Mouse (Mus musculus) hindbrain, embryonic 14.5 days (tissue): ENCODE measurements at regions not wholly inside any gene's neighbourhood (a gene's known extent, or its start where the extent isn't known, plus 50 kb on each side); places are given as distances from the start of the nearest gene placed in this dataset.
"Not testable (repeated sequence)": the region's sequence is repeated elsewhere in the genome, so short reads cannot be mapped to it uniquely, and the experiment has no call there.

ENCODE experiments used
- ATAC-seq: fragments of 200-750 bp; cut with Nextera tagmentation; 2 replicates; pipeline ENCODE4 v1.8.0; 2017; ENCODE audit warnings: moderate number of reproducible peaks, mild to moderate bottlenecking, moderate TSS enrichment, moderate library complexity; ENCODE audit not compliant: low FRiP score
- DNase-seq: peaks from one replicate; pipeline ENCODE4 v3.0.0-alpha.2; 2015; ENCODE audit warnings: low spot score
- H3K27ac ChIP-seq: fragments of 300-500 bp; sonication (generic); 2 replicates; pipeline ENCODE4 v1.5.1; 2014; ENCODE audit warnings: mild to moderate bottlenecking, moderate library complexity
- H3K27me3 ChIP-seq: fragments of 300-500 bp; sonication (generic); 2 replicates; pipeline ENCODE4 v1.6.1; 2014; ENCODE audit warnings: mild to moderate bottlenecking, low read length, mixed read lengths; ENCODE audit not compliant: control insufficient read depth, insufficient read depth
- H3K36me3 ChIP-seq: fragments of 300-500 bp; sonication (generic); replicated peaks from 2 replicates; pipeline ENCODE4 v1.6.1; 2014; ENCODE audit not compliant: control insufficient read depth, insufficient read depth
- H3K4me1 ChIP-seq: fragments of 300-500 bp; sonication (generic); replicated peaks from 2 replicates; pipeline ENCODE4 v1.6.1; 2014; ENCODE audit warnings: antibody characterized with exemption, low read length, mixed read lengths; ENCODE audit not compliant: control insufficient read depth, insufficient read depth
- H3K4me2 ChIP-seq: fragments of 300-500 bp; sonication (generic); replicated peaks from 2 replicates; pipeline ENCODE4 v1.6.1; 2014; ENCODE audit warnings: mild to moderate bottlenecking, moderate library complexity
- H3K4me3 ChIP-seq: fragments of 300-500 bp; sonication (generic); replicated peaks from 2 replicates; pipeline ENCODE4 v1.5.1; 2014; ENCODE audit warnings: mild to moderate bottlenecking, low read length
- H3K9ac ChIP-seq: fragments of 300-500 bp; sonication (generic); 2 replicates; pipeline ENCODE4 v1.6.1; 2014
- H3K9me3 ChIP-seq: fragments of 300-500 bp; sonication (generic); 2 replicates; pipeline ENCODE4 v1.6.1; 2016; ENCODE audit warnings: low read length; ENCODE audit not compliant: control insufficient read depth
- WGBS: fragments of 180-500 bp; shearing (Covaris S2); extraction: QIAGEN DNeasy Blood & Tissue Kit; methylation state at CpG from one replicate; pipeline ENCODE4 v1.1.7; 2014; 5-methylcytosine and 5-hydroxymethylcytosine counted together

GRCm38 (mm10) chrX:103129347-103129746, 57.1 kb downstream of the Nap1l2 start:
- not testable (repeated sequence) for H3K4me3 ChIP-seq, H3K4me1 ChIP-seq, DNase-seq, H3K36me3 ChIP-seq, H3K9ac ChIP-seq, H3K4me2 ChIP-seq, ATAC-seq, H3K9me3 ChIP-seq, H3K27ac ChIP-seq, H3K27me3 ChIP-seq
- WGBS, result 74% methylated on average over 21 of the region's 21 CpGs

- H3K4me2 ChIP-seq, result no peak overlapping the region
- no peak overlapping the region for H3K4me3 ChIP-seq
- 7% methylated on average over 1 of the region's 1 CpGs for WGBS
- 0 out of 2 replicates have a peak, but pooled peaks cover 4% of the 10 kb centered on the region for H3K27me3 ChIP-seq
- DNase-seq (peak; percentile 51), ATAC-seq (peak; percentile 70; the same call in 1 of the 2 replicates)
- no peaks in the 10 kb centered on the region for H3K36me3 ChIP-seq
- no peak overlapping the region for H3K27ac ChIP-seq
- H3K9ac ChIP-seq, result no peak overlapping the region
- H3K9me3 ChIP-seq, result no peaks in the 10 kb centered on the region
- no peaks in the 10 kb centered on the region for H3K4me1 ChIP-seq
Observed at GRCm38 (mm10) chrX:103109181-103109580, 77.3 kb downstream of the Nap1l2 start.

GRCm38 (mm10) chrX:103067730-103068621, 118.5 kb downstream of the Nap1l2 start:
- DNase-seq, H3K27me3 ChIP-seq, H3K9ac ChIP-seq, H3K36me3 ChIP-seq, H3K4me2 ChIP-seq, H3K4me3 ChIP-seq, H3K27ac ChIP-seq, H3K9me3 ChIP-seq, H3K4me1 ChIP-seq: not testable (repeated sequence)
- WGBS, result no CpG with 5 or more reads among the region's 50 CpGs
- peak; percentile 86 for ATAC-seq

GRCm38 (mm10) chrX:103067107-103067506, 119.3 kb downstream of the Nap1l2 start:
- no CpG with 5 or more reads among the region's 45 CpGs for WGBS
- H3K9me3 ChIP-seq, H3K9ac ChIP-seq, H3K27me3 ChIP-seq, H3K36me3 ChIP-seq, H3K27ac ChIP-seq, H3K4me2 ChIP-seq, H3K4me3 ChIP-seq, DNase-seq, H3K4me1 ChIP-seq: not testable (repeated sequence)
- peak; percentile 18; the same call in 1 of the 2 replicates for ATAC-seq

GRCm38 (mm10) chrX:103026256-103027028, 98.3 kb downstream of the 1700018G05Rik start:
- no peaks in the 10 kb centered on the region for H3K36me3 ChIP-seq

GRCm38 (mm10) chrX:103025495-103025894, 97.3 kb downstream of the 1700018G05Rik start:
- not testable (repeated sequence) for H3K27me3 ChIP-seq, H3K4me1 ChIP-seq, H3K36me3 ChIP-seq, H3K9me3 ChIP-seq, ATAC-seq, H3K4me3 ChIP-seq, H3K9ac ChIP-seq, H3K27ac ChIP-seq
- 31% methylated on average over 3 of the region's 3 CpGs for WGBS
- peak overlapping the region; percentile 46 for H3K4me2 ChIP-seq
- DNase-seq, result peak; percentile 26

More at GRCm38 (mm10) chrX:103026256-103027028, 98.3 kb downstream of the 1700018G05Rik start:
- Histone ChIP-seq H3K9me3 (no peaks in the 10 kb centered on the region), H3K27me3 (0 out of 2 replicates have a peak, but pooled peaks cover 5% of the 10 kb centered on the region), H3K4me1 (no peaks in the 10 kb centered on the region), H3K27ac (no peak overlapping the region), H3K4me3 (peak overlapping the region; percentile 23), H3K9ac (no peak overlapping the region), H3K4me2 (peak overlapping the region; percentile 46)
- DNase-seq (peak; percentile 66), ATAC-seq (peak; percentile 74; the same call in 1 of the 2 replicates)
- 16% methylated on average over 22 of the region's 22 CpGs for WGBS

- not testable (repeated sequence) for H3K9ac ChIP-seq, H3K27ac ChIP-seq, H3K4me3 ChIP-seq, DNase-seq, H3K27me3 ChIP-seq, H3K4me2 ChIP-seq, H3K36me3 ChIP-seq, H3K9me3 ChIP-seq, H3K4me1 ChIP-seq
- no CpG with 5 or more reads among the region's 61 CpGs for WGBS
- ATAC-seq, result peak; percentile 38
Observed at GRCm38 (mm10) chrX:103013425-103014057, 85.4 kb downstream of the 1700018G05Rik start.

GRCm38 (mm10) chrX:103012298-103013243, 84.4 kb downstream of the 1700018G05Rik start:
- H3K4me2 ChIP-seq, H3K9ac ChIP-seq, H3K9me3 ChIP-seq, DNase-seq, H3K27me3 ChIP-seq, H3K36me3 ChIP-seq, H3K27ac ChIP-seq, H3K4me1 ChIP-seq, H3K4me3 ChIP-seq: not testable (repeated sequence)
- peak; percentile 89 for ATAC-seq
- WGBS, result no CpG with 5 or more reads among the region's 56 CpGs
